Mouse (Mus musculus) kidney, postnatal 0 days (tissue): ENCODE measurements around the gene Klc1. TPM values are rescaled to one million over a fixed set of nuclear protein-coding genes. Genes with fewer than 3 reads are reported as not detected.

ENCODE experiments used
- ATAC-seq: fragments of 200-750 bp; cut with Nextera tagmentation; replicated peaks from 2 replicates; pipeline ENCODE4 v1.8.0; 2017; ENCODE audit warnings: low read depth, moderate number of reproducible peaks, moderate TSS enrichment, moderate library complexity; ENCODE audit not compliant: low FRiP score
- DNase-seq: peaks from one replicate; pipeline ENCODE4 v3.0.0-alpha.2; 2016; ENCODE audit warnings: low spot score
- H3K27ac ChIP-seq: fragments of 300-500 bp; sonication (generic); 2 replicates; pipeline ENCODE4 v1.5.1; 2014; ENCODE audit warnings: mild to moderate bottlenecking
- H3K27me3 ChIP-seq: fragments of 300-500 bp; sonication (generic); 2 replicates; pipeline ENCODE4 v1.6.1; 2014; ENCODE audit warnings: low read length, mixed read lengths; ENCODE audit not compliant: insufficient read depth
- H3K36me3 ChIP-seq: fragments of 300-500 bp; sonication (generic); 2 replicates; pipeline ENCODE4 v1.6.1; 2014; ENCODE audit warnings: low read length, mixed read lengths; ENCODE audit not compliant: insufficient read depth
- H3K4me1 ChIP-seq: fragments of 300-500 bp; sonication (generic); replicated peaks from 2 replicates; pipeline ENCODE4 v1.6.1; 2014; ENCODE audit warnings: antibody characterized with exemption, low read length, mixed read lengths; ENCODE audit not compliant: insufficient read depth
- H3K4me2 ChIP-seq: fragments of 300-500 bp; sonication (generic); 2 replicates; pipeline ENCODE4 v1.6.1; 2014; ENCODE audit warnings: mild to moderate bottlenecking, low read length, moderate library complexity, mixed read lengths
- H3K4me3 ChIP-seq: fragments of 300-500 bp; sonication (generic); replicated peaks from 2 replicates; pipeline ENCODE4 v1.5.1; 2014; ENCODE audit warnings: low read depth, low read length
- H3K9ac ChIP-seq: fragments of 300-500 bp; sonication (generic); 2 replicates; pipeline ENCODE4 v1.6.1; 2014; ENCODE audit warnings: low read depth, low read length
- H3K9me3 ChIP-seq: fragments of 300-500 bp; sonication (generic); replicated peaks from 2 replicates; pipeline ENCODE4 v1.6.1; 2016; ENCODE audit warnings: low read length, inconsistent platforms, mixed read lengths
- CTCF ChIP-seq: IDR thresholded peaks from 2 replicates; pipeline ENCODE4 v1.5.1; 2016; ENCODE audit warnings: antibody characterized with exemption, low read depth, mild to moderate bottlenecking, moderate library complexity
- WGBS: fragments of 180-500 bp; shearing (Covaris S2); extraction: QIAGEN DNeasy Blood & Tissue Kit; methylation state at CpG from one replicate; pipeline ENCODE4 v1.1.7; 2014; 5-methylcytosine and 5-hydroxymethylcytosine counted together
- polyA plus RNA-seq: library from polyadenylated mRNA; unstranded; fragments of >200 nt; fragmentation: Nextera tagmentation; extraction: Ambion mirVana; gene quantifications from 2 replicates; pipeline ENCODE4 v1.2.1, GENCODE M21; 2015

Gene Klc1
- polyA plus RNA-seq, 1 experiment from 2014 or later = 52.6 TPM

GRCm38 (mm10) chr12:111738754-111739153 is 19.9 kb upstream of the Klc1 start:
- ATAC-seq = no peak
- H3K36me3 ChIP-seq = no peaks in the 10 kb centered on the region
- 13% methylated on average over 3 of the region's 3 CpGs for WGBS
- TF ChIP-seq CTCF = peak; percentile 76
- H3K9me3 ChIP-seq = no peaks in the 10 kb centered on the region
- H3K4me1 ChIP-seq = 0 out of 2 replicates have a peak, but pooled peaks cover under 1% of the 10 kb centered on the region
- H3K27ac ChIP-seq = no peak overlapping the region
- H3K9ac ChIP-seq = no peak overlapping the region
- H3K27me3 ChIP-seq = no peaks in the 10 kb centered on the region
- H3K4me2 ChIP-seq = no peak overlapping the region
- peak; percentile 79 for DNase-seq
- H3K4me3 ChIP-seq = no peak overlapping the region

- H3K27ac ChIP-seq = no peak overlapping the region
- WGBS = 61% methylated on average over 8 of the region's 8 CpGs
- H3K9ac ChIP-seq = no peak overlapping the region
- no peaks in the 10 kb centered on the region for H3K27me3 ChIP-seq
- TF ChIP-seq CTCF = no peak
- no peaks in the 10 kb centered on the region for H3K9me3 ChIP-seq
- H3K4me1 ChIP-seq = peaks cover 3% of the 10 kb centered on the region; the same call in 1 of the 2 replicates
- no peak overlapping the region for H3K4me2 ChIP-seq
- DNase-seq (no peak), ATAC-seq (no peak)
- H3K4me3 ChIP-seq = no peak overlapping the region
- no peaks in the 10 kb centered on the region for H3K36me3 ChIP-seq
These were observed 17.3 kb upstream of the Klc1 start for GRCm38 (mm10) chr12:111741338-111741737.

GRCm38 (mm10) chr12:111743419-111743818 is 15.2 kb upstream of the Klc1 start:
- peak overlapping the region; percentile 5; the same call in 1 of the 2 replicates for H3K4me2 ChIP-seq
- DNase-seq (peak; percentile 91), ATAC-seq (peak; percentile 85)

GRCm38 (mm10) chr12:111743981-111744423 is 14.6 kb upstream of the Klc1 start:
- Histone ChIP-seq H3K36me3 (no peaks in the 10 kb centered on the region), H3K4me2 (peak overlapping the region; percentile 5; the same call in 1 of the 2 replicates), H3K4me1 (peaks cover 3% of the 10 kb centered on the region; the same call in 1 of the 2 replicates), H3K27ac (peak overlapping the region; percentile 65; the same call in 1 of the 2 replicates), H3K4me3 (no peak overlapping the region), H3K9me3 (no peaks in the 10 kb centered on the region), H3K27me3 (no peaks in the 10 kb centered on the region), H3K9ac (no peak overlapping the region)
- TF ChIP-seq CTCF = no peak
- ATAC-seq = no peak
- whole genome bisulfite sequencing = 54% methylated on average over 11 of the region's 11 CpGs
- no peak for DNase-seq

More at GRCm38 (mm10) chr12:111743419-111743818, 15.2 kb upstream of the Klc1 start:
- Histone ChIP-seq H3K27me3 (no peaks in the 10 kb centered on the region), H3K9me3 (no peaks in the 10 kb centered on the region), H3K36me3 (no peaks in the 10 kb centered on the region), H3K4me3 (no peak overlapping the region), H3K9ac (no peak overlapping the region), H3K27ac (peak overlapping the region; percentile 65; the same call in 1 of the 2 replicates), H3K4me1 (peaks cover 3% of the 10 kb centered on the region; the same call in 1 of the 2 replicates)
- WGBS = 20% methylated on average over 2 of the region's 2 CpGs
- no peak for TF ChIP-seq CTCF

- no peaks in the 10 kb centered on the region for H3K9me3 ChIP-seq
- no peak for TF ChIP-seq CTCF
- H3K4me2 ChIP-seq = no peak overlapping the region
- no peak overlapping the region for H3K4me3 ChIP-seq
- H3K4me1 ChIP-seq = peaks cover 3% of the 10 kb centered on the region; the same call in 1 of the 2 replicates
- no peak for ATAC-seq
- 0 out of 2 replicates have a peak overlapping the region, but pooled peaks have one; percentile 66 for H3K27ac ChIP-seq
- H3K36me3 ChIP-seq = no peaks in the 10 kb centered on the region
- 63% methylated on average over 6 of the region's 6 CpGs for WGBS
- H3K9ac ChIP-seq = no peak overlapping the region
- no peaks in the 10 kb centered on the region for H3K27me3 ChIP-seq
- DNase-seq = no peak
These were observed 13.4 kb upstream of the Klc1 start for GRCm38 (mm10) chr12:111745274-111745673.

- WGBS = 50% methylated on average over 5 of the region's 5 CpGs
- Histone ChIP-seq H3K9ac (no peak overlapping the region), H3K27me3 (no peaks in the 10 kb centered on the region), H3K4me2 (peak overlapping the region; percentile 18; the same call in 1 of the 2 replicates), H3K4me3 (no peak overlapping the region), H3K4me1 (peaks cover 3% of the 10 kb centered on the region; the same call in 1 of the 2 replicates), H3K36me3 (no peaks in the 10 kb centered on the region), H3K9me3 (no peaks in the 10 kb centered on the region), H3K27ac (peak overlapping the region; percentile 66)
- no peak for TF ChIP-seq CTCF
- DNase-seq = peak; percentile 91
- ATAC-seq = no peak; the same call in 1 of the 2 replicates
These were observed 12.6 kb upstream of the Klc1 start for GRCm38 (mm10) chr12:111746091-111746490.
